Mouse (Mus musculus) limb, embryonic 15.5 days (tissue): Measurements from ENCODE around the gene Eya4. TPM values are rescaled to one million over a fixed set of nuclear protein-coding genes. Genes with fewer than 3 reads are reported as not detected.

Source experiments
- ATAC-seq: fragments of 200-750 bp; cut with Nextera tagmentation; 2 replicates; pipeline ENCODE4 v1.8.0; 2017; ENCODE audit warnings: low read depth, moderate TSS enrichment; ENCODE audit not compliant: insufficient number of reproducible peaks, low FRiP score, low TSS enrichment
- H3K27ac ChIP-seq: fragments of 300-500 bp; sonication (generic); 2 replicates; pipeline ENCODE4 v1.5.1; 2015; ENCODE audit warnings: moderate library complexity, mild to moderate bottlenecking, inconsistent platforms
- H3K27me3 ChIP-seq: fragments of 300-500 bp; sonication (generic); 2 replicates; pipeline ENCODE4 v1.6.1; 2015; ENCODE audit warnings: inconsistent platforms
- H3K36me3 ChIP-seq: fragments of 300-500 bp; sonication (generic); 2 replicates; pipeline ENCODE4 v1.6.1; 2015; ENCODE audit warnings: inconsistent platforms
- H3K4me1 ChIP-seq: fragments of 300-500 bp; sonication (generic); 2 replicates; pipeline ENCODE4 v1.6.1; 2015; ENCODE audit warnings: inconsistent platforms
- H3K4me2 ChIP-seq: fragments of 300-500 bp; sonication (generic); 2 replicates; pipeline ENCODE4 v1.6.1; 2015; ENCODE audit warnings: mild to moderate bottlenecking, inconsistent platforms
- H3K4me3 ChIP-seq: fragments of 300-500 bp; sonication (generic); 2 replicates; pipeline ENCODE4 v1.5.1; 2015; ENCODE audit warnings: mild to moderate bottlenecking, inconsistent platforms
- H3K9ac ChIP-seq: fragments of 300-500 bp; sonication (generic); 2 replicates; pipeline ENCODE4 v1.6.1; 2015; ENCODE audit warnings: inconsistent platforms
- H3K9me3 ChIP-seq: fragments of 300-500 bp; sonication (generic); 2 replicates; pipeline ENCODE4 v1.6.1; 2016; ENCODE audit warnings: inconsistent platforms
- WGBS: fragments of 180-500 bp; shearing (Covaris S2); methylation state at CpG from one replicate; pipeline ENCODE4 v1.1.7; 2015; 5-methylcytosine and 5-hydroxymethylcytosine counted together
- polyA plus RNA-seq: library from polyadenylated mRNA; unstranded; fragments of >200 nt; fragmentation: Nextera tagmentation; extraction: Ambion mirVana; gene quantifications from 2 replicates; pipeline ENCODE4 v1.2.1, GENCODE M21; 2015

Eya4 gene
- polyA plus RNA-seq = 4.8 and 5.5 TPM in 2 replicates

DNA sequence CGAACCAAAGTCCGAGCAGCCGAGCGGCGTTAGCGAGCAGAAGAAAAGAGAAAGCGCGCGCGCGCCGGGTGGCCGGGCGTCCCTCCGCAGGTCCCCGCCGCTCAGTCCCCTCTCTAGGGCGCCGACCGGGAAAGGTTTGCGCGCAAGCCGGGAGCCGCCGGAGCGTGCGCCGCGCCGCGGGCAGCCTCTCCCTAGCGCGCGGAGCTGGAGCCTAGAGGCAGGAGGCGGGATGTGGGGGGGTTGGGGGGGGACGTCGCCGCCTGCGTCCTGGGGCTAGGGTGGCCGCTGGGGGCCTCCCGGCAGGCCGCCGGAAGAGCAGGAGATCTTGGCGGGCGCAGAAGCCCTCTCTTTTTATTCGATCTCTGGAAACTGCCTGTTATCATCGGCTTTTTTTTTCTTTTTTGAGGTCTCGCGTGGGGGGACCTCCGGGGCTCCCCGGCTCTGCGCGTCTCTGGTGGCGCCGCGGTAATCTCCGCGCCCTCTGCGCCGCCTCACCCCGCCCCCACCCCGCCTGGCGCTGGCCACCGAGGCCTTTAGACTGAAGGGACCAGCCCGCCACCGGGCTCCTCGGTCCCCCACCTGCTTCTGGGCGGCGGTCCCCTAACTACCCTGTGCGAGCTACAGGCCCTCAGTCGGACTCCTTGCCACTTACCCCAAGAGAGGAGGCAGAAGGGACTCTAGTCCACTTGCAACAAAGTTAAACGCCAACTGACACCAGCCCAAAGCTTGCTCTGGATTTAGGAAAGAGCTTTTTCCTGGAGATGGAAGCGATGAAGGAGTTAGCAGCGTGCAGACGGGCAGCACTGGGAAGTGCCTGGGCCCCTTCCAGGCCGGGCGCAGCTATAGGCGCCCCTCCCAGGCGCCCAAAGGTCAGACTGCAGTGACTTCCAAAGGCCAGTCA, at the start of gene Eya4:
TSS of gene Eya4 (minus strand) at position 776 of the 901 bp plus-strand sequence.
- peak; percentile 75 for ATAC-seq
- Histone ChIP-seq H3K4me3 (peak within 1 kb of the TSS; percentile 60), H3K27me3 (0 out of 2 replicates have a peak, but pooled peaks cover 6% of the 10 kb centered on the region), H3K27ac (peak within 1 kb of the TSS; percentile 83), H3K9ac (peak within 1 kb of the TSS; percentile 44), H3K36me3 (no peaks in the 10 kb centered on the region), H3K4me1 (peaks cover 20% of the 10 kb centered on the region), H3K4me2 (peak within 1 kb of the TSS; percentile 85), H3K9me3 (no peaks in the 10 kb centered on the region)
- 3% methylated on average over 63 of the region's 79 CpGs for WGBS

DNA sequence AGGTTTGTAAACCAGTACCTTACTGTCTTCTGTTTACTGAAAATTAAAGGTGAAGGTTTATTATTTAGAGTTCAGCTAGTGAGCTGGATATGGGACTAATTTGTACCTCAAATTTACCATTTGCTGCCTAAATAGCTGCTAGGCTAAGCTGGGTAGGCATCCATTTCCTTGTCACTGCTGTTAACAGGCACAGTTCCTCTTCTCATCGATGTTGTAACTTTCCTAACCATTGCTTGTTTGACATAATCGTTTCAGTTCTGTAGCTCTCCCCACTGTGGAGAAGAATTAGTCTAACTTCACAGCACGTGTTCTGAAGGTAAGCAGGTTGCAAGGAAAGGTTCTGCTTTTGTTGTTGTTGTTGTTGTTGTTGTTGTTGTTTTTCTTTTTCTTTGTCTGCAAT, 44.8 kb upstream of the Eya4 start:
- Histone ChIP-seq H3K4me1 (peaks cover 12% of the 10 kb centered on the region; the same call in 1 of the 2 replicates), H3K9me3 (no peaks in the 10 kb centered on the region), H3K36me3 (no peaks in the 10 kb centered on the region), H3K27me3 (no peaks in the 10 kb centered on the region), H3K4me3 (no peak overlapping the region), H3K9ac (no peak overlapping the region), H3K4me2 (no peak overlapping the region), H3K27ac (no peak overlapping the region)
- ATAC-seq = no peak
- WGBS = 57% methylated on average over 3 of the region's 3 CpGs

DNA sequence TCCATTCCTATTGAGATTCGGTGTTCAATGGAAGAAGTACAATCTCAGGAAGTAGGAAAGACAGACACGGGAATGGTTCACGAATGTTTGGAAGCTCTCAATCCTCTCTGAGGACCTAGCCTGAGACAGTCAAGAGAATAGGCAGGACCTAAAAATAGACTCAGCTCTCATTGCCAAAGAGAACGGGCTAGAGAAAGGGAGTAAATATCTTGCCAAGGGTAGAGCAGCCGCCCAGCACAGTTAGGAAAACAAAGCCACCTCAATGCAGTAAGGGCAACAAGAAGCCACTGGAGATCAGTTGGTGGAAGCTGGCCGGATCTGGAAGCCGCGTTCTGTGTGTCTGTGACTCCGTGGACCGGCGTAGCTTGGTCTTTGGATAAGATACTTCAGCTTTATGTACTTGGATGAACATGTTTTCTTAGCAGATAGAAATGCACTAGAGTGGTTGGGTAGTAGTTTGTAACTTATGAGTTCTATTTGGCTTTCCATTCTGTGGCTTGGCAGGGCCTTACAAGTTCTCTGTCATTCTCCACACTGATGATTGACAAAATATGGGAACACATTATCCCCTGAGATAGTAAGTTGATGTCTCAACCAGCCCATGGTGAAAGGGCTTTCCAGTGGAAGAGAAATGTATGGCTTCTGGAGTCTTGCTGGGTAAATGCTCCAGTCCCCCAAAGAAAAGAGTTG, 44.1 kb upstream of the Eya4 start:
- Histone ChIP-seq H3K4me3 (no peak overlapping the region), H3K9ac (no peak overlapping the region), H3K9me3 (no peaks in the 10 kb centered on the region), H3K4me1 (peaks cover 12% of the 10 kb centered on the region; the same call in 1 of the 2 replicates), H3K27ac (no peak overlapping the region; the same call in 1 of the 2 replicates), H3K36me3 (no peaks in the 10 kb centered on the region), H3K27me3 (no peaks in the 10 kb centered on the region), H3K4me2 (no peak overlapping the region)
- ATAC-seq = no peak
- WGBS = 65% methylated on average over 11 of the region's 11 CpGs

DNA sequence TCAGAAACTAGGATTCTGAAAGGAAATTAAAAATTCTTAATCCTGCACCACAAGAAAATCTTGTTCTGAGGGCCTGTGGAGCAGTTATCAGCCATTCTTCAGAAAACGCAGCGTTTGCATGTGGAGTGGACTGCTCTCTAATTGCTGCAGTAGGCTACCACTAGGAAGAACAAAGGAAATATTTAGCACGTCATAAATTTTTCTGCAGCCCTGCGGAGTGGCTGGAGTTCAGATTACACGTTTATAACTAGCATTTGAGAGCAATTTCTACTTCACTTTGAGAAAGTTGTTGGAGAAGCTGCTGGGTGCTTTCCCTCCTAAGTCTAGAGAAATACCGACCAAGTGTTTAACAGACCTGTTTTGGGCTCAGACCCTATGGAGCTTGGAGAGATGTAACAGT, 43.6 kb upstream of the Eya4 start:
- Histone ChIP-seq H3K4me2 (no peak overlapping the region), H3K36me3 (no peaks in the 10 kb centered on the region), H3K9ac (no peak overlapping the region), H3K9me3 (no peaks in the 10 kb centered on the region), H3K4me3 (no peak overlapping the region), H3K27ac (no peak overlapping the region), H3K27me3 (no peaks in the 10 kb centered on the region), H3K4me1 (peaks cover 12% of the 10 kb centered on the region; the same call in 1 of the 2 replicates)
- ATAC-seq = no peak
- WGBS = 6% methylated on average over 6 of the region's 6 CpGs

DNA sequence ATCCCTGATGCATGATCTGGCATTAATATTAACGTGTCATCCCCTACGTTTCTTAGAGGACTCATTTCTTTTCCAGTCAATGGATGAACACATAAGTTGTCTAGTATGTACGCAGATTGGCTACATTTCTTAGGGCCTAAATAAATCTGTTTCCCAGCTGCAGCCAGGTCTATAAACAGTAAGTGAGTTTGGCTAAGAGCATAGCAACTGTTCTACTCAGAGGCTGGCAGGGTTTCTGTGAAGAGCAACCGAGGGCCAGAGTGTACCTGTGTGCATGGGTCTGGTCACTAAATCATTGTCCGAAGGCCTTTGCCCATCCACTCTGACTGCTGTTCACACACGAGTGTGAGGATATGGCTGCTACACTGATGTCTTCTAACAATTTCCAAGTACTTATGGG, 13.3 kb upstream of the Eya4 start:
- no peaks in the 10 kb centered on the region for H3K9me3 ChIP-seq
- H3K4me2 ChIP-seq = no peak overlapping the region
- H3K9ac ChIP-seq = no peak overlapping the region
- 73% methylated on average over 6 of the region's 6 CpGs for WGBS
- ATAC-seq = no peak
- no peak overlapping the region for H3K27ac ChIP-seq
- no peaks in the 10 kb centered on the region for H3K27me3 ChIP-seq
- no peaks in the 10 kb centered on the region for H3K36me3 ChIP-seq
- H3K4me1 ChIP-seq = no peaks in the 10 kb centered on the region; the same call in 1 of the 2 replicates
- H3K4me3 ChIP-seq = no peak overlapping the region

DNA sequence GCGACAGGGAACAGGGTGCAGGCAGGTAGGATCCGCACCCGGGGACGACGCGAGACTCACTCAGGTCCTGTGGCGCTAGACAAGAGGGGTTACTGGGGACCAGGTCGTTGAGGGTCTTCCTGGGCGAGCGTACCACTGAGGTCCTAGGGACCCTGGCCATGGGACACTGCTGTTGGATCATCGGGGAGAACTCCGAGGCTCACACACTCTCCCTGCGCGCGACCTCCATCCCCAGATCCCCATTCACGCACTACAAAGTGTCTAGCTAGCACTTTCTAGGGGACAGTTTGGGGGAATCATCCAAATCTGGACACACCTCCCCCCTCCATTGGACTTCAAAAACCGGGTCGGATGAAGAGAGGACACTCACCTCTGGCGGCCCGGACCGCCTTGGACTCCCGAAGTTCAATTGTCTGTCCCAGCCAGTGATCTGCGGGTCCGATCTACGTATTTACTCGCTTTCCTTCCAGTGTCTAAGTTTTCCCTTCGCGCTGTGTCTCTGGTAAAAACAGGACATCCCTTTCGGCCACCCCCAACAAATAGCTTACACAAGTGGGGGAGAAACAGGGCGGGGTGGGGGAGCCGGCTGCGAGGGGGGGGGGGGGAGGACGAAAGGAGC, 1.1 kb downstream of the Eya4 start:
- peaks cover 17% of the 10 kb centered on the region for H3K4me1 ChIP-seq
- under 1% methylated on average over 32 of the region's 33 CpGs for WGBS
- peak overlapping the region; percentile 60 for H3K4me3 ChIP-seq
- H3K27ac ChIP-seq = peak overlapping the region; percentile 83
- H3K9ac ChIP-seq = peak overlapping the region; percentile 44
- ATAC-seq = peak; percentile 38; the same call in 1 of the 2 replicates
- H3K4me2 ChIP-seq = peak overlapping the region; percentile 85
- H3K27me3 ChIP-seq = 0 out of 2 replicates have a peak, but pooled peaks cover 6% of the 10 kb centered on the region
- no peaks in the 10 kb centered on the region for H3K36me3 ChIP-seq
- H3K9me3 ChIP-seq = no peaks in the 10 kb centered on the region

DNA sequence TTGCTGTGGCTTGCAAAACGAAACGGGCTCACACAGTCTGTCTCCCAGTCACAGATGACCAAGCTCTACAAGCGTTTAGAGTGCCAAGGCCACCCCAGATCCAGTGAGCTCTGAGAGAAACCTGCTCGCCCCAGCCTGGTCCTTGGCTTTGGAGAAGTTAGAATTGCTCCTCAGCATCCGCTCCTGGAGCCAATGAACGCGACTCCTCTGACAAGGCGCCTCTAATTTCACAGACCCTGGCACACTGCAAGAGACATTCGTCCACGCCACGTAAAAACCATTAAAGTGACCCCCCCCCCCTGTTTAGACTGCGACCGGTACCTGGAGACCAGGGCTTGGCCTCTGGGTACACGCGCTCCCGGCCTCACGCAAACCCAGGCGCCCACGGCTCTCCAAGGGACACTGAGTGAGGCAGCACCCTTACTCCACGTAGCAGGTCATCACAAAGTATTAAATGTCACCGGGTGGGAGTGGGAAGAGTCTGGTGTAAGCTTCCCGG, 1.6 kb downstream of the Eya4 start:
- 0 out of 2 replicates have a peak, but pooled peaks cover 6% of the 10 kb centered on the region for H3K27me3 ChIP-seq
- peak overlapping the region; percentile 83 for H3K27ac ChIP-seq
- ATAC-seq = 0 out of 2 replicates have a peak, but pooled peaks have one; percentile 36
- no peaks in the 10 kb centered on the region for H3K36me3 ChIP-seq
- WGBS = under 1% methylated on average over 22 of the region's 22 CpGs
- peak overlapping the region; percentile 85 for H3K4me2 ChIP-seq
- peak overlapping the region; percentile 44 for H3K9ac ChIP-seq
- H3K9me3 ChIP-seq = no peaks in the 10 kb centered on the region
- H3K4me3 ChIP-seq = peak overlapping the region; percentile 60
- H3K4me1 ChIP-seq = peaks cover 17% of the 10 kb centered on the region

DNA sequence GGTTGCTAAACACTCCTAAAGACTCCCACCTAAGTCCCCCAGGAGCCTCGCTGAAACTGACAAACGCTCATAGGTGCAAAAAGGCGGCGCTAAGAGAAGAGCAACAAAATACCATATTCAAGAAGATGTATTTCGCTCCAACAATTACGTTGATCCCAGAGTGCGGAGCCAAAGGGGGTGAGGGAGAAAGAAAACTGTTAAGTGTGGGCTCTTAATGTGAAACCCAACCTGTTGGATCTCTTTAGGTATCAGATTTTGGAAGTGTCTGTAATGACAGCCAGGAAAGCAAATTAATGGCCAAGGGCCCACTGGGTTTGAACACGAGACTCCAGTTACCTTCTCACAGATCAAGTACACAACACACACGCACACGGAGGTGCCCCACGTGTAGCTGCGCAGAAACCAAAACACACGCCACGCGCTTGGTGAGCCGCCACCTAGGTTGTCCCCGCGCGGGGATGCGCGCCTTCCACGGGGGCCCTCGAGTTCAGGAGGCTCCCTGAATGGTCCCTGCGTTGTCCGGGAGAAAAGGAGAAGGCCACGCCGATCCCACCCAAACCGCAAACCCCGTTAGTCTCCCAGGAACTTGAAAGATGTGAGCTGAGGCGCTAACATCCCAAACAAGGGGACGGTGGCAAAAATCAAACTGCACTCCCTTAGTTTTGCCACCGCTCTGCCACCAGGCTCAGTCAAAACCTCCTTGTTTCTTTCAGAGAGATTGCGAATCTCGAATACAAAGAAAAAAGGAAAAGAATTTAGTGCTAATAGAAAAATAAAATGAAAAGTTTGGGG, 2.3 kb downstream of the Eya4 start:
- Histone ChIP-seq H3K4me3 (peak overlapping the region; percentile 60), H3K36me3 (no peaks in the 10 kb centered on the region), H3K9ac (peak overlapping the region; percentile 44; the same call in 1 of the 2 replicates), H3K27me3 (0 out of 2 replicates have a peak, but pooled peaks cover 6% of the 10 kb centered on the region), H3K4me2 (peak overlapping the region; percentile 85), H3K9me3 (no peaks in the 10 kb centered on the region), H3K27ac (0 out of 2 replicates have a peak overlapping the region, but pooled peaks have one; percentile 83), H3K4me1 (peaks cover 17% of the 10 kb centered on the region)
- no peak for ATAC-seq
- 2% methylated on average over 34 of the region's 34 CpGs for WGBS

DNA sequence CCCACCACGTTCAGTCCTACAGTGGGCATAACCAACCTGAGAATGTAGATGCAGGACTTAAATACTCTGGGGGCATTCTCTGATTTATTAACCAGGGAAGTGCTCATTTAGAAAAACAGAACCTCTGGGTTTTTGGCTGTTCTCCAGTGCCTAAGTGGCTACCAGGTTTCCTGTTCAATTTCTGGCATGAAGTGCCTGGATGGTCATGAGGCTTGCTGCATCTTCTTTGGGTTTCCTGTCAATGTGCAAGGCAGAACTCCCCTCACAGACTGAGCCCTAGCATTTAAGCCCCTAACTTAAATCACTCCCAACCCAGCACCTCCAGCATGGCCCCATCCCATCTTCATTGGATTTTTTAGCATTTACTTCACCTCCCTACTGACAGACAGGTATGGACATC, 13.3 kb downstream of the Eya4 start:
- Histone ChIP-seq H3K9me3 (no peaks in the 10 kb centered on the region), H3K9ac (no peak overlapping the region), H3K4me2 (no peak overlapping the region), H3K27ac (no peak overlapping the region), H3K4me1 (0 out of 2 replicates have a peak, but pooled peaks cover 3% of the 10 kb centered on the region), H3K4me3 (no peak overlapping the region), H3K36me3 (no peaks in the 10 kb centered on the region), H3K27me3 (no peaks in the 10 kb centered on the region)
- 40% methylated on average over 1 of the region's 1 CpGs for WGBS
- ATAC-seq = no peak

DNA sequence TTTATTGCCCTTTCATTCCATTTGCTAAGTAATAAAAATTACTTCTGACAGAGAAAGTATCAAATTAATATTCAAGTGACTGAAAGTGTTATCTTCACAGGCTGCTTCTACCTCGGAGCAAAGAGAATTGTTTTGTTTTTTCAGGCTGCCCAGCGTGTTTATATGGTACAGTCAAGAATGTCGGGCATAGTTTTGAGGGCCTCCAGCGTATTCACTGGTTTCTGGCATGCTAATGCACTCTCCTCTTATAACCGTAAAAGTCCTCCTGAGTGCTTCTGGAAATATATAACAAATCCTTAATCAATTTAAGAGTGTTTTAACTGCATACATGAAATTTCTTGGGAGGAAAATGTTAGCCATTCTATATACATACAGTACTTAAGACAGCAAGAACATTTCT, 17.8 kb downstream of the Eya4 start:
- Histone ChIP-seq H3K4me2 (no peak overlapping the region), H3K9ac (no peak overlapping the region), H3K27me3 (no peaks in the 10 kb centered on the region), H3K4me1 (0 out of 2 replicates have a peak, but pooled peaks cover 5% of the 10 kb centered on the region), H3K4me3 (no peak overlapping the region), H3K9me3 (no peaks in the 10 kb centered on the region), H3K36me3 (no peaks in the 10 kb centered on the region), H3K27ac (no peak overlapping the region)
- 30% methylated on average over 5 of the region's 5 CpGs for WGBS
- ATAC-seq = no peak

DNA sequence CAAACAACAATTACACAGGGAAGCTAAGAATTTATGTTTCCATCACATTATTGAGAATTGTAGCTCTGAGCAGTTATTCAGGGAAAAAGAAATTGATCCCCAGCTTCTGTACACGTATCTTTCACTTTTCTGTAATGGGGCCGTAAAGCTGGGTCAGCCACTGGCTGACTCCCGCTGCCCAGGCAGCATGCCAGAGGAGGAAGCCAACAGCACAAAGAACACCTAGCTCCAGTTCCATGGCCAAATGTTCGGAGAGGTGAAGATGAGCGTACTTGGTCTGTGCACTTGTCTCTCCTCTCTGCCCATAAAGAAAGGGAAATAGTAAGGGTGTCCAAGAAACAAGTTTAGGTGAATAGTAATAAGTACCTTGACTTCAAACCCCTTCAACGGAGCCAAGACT, 22.9 kb downstream of the Eya4 start:
- Histone ChIP-seq H3K4me1 (0 out of 2 replicates have a peak, but pooled peaks cover 3% of the 10 kb centered on the region), H3K9ac (no peak overlapping the region), H3K4me3 (no peak overlapping the region), H3K27ac (no peak overlapping the region), H3K27me3 (no peaks in the 10 kb centered on the region), H3K9me3 (no peaks in the 10 kb centered on the region), H3K4me2 (no peak overlapping the region), H3K36me3 (no peaks in the 10 kb centered on the region)
- WGBS = 76% methylated on average over 6 of the region's 6 CpGs
- ATAC-seq = no peak
